Mouse (Mus musculus) lung, postnatal 0 days (tissue): ENCODE results near the gene Tmem159.

Experiments used
- CTCF ChIP-seq: IDR thresholded peaks from 2 replicates; pipeline ENCODE4 v1.5.1; 2016; ENCODE audit warnings: antibody characterized with exemption, mild to moderate bottlenecking
- EP300 ChIP-seq: IDR thresholded peaks from 2 replicates; pipeline ENCODE4 v1.6.1; 2016; ENCODE audit warnings: antibody characterized with exemption, mild to moderate bottlenecking, control low read depth

GRCm38 (mm10) chr7:120069164-120069563, 33.0 kb upstream of the Tmem159 start:
- TF ChIP-seq CTCF (no peak), EP300 (no peak)
